Mouse (Mus musculus): ENCODE results near the gene Ppp4r1. TPM values are rescaled to one million over a fixed set of nuclear protein-coding genes. Genes with fewer than 3 reads are reported as not detected.

The Ppp4r1 gene
- polyA plus RNA-seq, 1 experiment from 2014 or later = 37.2 TPM

- Histone ChIP-seq H3K27me3 (no peaks in the 10 kb centered on the region), H3K4me1 (peaks cover 11% of the 10 kb centered on the region; the same call in 1 of the 2 replicates), H3K4me2 (replicated peaks) (no peak overlapping the region), H3K36me3 (peaks cover 86% of the 10 kb centered on the region), H3K9me3 (replicated peaks) (no peaks in the 10 kb centered on the region), H3K9ac (no peak overlapping the region), H3K4me3 (replicated peaks) (no peak overlapping the region), H3K27ac (replicated peaks) (no peak overlapping the region)
- WGBS = 76% methylated on average over 3 of the region's 3 CpGs
- no peak for ATAC-seq (ENCODE audit: insufficient number of reproducible peaks, low FRiP score, low TSS enrichment, low read depth)
Measured at GRCm38 (mm10) chr17:65836746-65837145, 54.4 kb downstream of the Ppp4r1 start.

GRCm38 (mm10) chr17:65839541-65840256 is 57.3 kb downstream of the Ppp4r1 start:
- no peak overlapping the region for H3K4me2 ChIP-seq (replicated peaks)
- no peak overlapping the region for H3K4me3 ChIP-seq (replicated peaks)
- ATAC-seq (ENCODE audit: insufficient number of reproducible peaks, low FRiP score, low TSS enrichment, low read depth) = 0 out of 2 replicates have a peak, but pooled peaks have one; percentile 40
- H3K9ac ChIP-seq = no peak overlapping the region
- H3K36me3 ChIP-seq = peaks cover 84% of the 10 kb centered on the region
- H3K9me3 ChIP-seq (replicated peaks) = no peaks in the 10 kb centered on the region
- no peaks in the 10 kb centered on the region for H3K27me3 ChIP-seq
- H3K27ac ChIP-seq (replicated peaks) = peak overlapping the region; percentile 65
- H3K4me1 ChIP-seq = peaks cover 11% of the 10 kb centered on the region; the same call in 1 of the 2 replicates
- WGBS = 52% methylated on average over 7 of the region's 7 CpGs

GRCm38 (mm10) chr17:65842669-65843381 is 60.5 kb downstream of the Ppp4r1 start:
- no peak for ATAC-seq (ENCODE audit: insufficient number of reproducible peaks, low FRiP score, low TSS enrichment, low read depth)
- H3K27me3 ChIP-seq = no peaks in the 10 kb centered on the region
- peaks cover 71% of the 10 kb centered on the region for H3K36me3 ChIP-seq
- no peak overlapping the region for H3K27ac ChIP-seq (replicated peaks)
- H3K4me3 ChIP-seq (replicated peaks) = no peak overlapping the region
- 84% methylated on average over 10 of the region's 10 CpGs for WGBS
- H3K4me1 ChIP-seq = peaks cover 11% of the 10 kb centered on the region; the same call in 1 of the 2 replicates
- no peaks in the 10 kb centered on the region for H3K9me3 ChIP-seq (replicated peaks)
- H3K4me2 ChIP-seq (replicated peaks) = no peak overlapping the region
- no peak overlapping the region for H3K9ac ChIP-seq

DNA sequence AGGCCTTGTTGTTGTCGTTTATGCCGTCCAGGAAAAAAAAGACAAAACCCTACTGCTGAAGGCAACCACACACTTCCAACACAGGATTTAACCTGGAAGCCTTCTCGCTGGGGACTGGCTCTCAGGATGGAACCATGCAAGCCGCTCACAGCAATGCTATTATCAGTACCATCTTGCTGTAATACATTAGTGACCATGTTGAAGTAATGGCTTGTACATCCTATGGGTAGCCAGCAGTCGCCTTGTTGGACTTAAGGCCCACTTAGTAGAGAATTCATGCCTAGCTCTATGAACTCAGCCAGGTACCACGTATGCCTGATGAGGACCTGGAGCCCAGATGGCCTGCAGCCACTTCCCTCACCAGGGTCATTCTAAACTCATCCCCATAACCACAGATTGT is 63.0 kb downstream of the Ppp4r1 start:
- WGBS = 89% methylated on average over 6 of the region's 6 CpGs
- H3K4me3 ChIP-seq (replicated peaks) = no peak overlapping the region
- no peaks in the 10 kb centered on the region for H3K27me3 ChIP-seq
- H3K9ac ChIP-seq = no peak overlapping the region
- no peak for ATAC-seq (ENCODE audit: insufficient number of reproducible peaks, low FRiP score, low TSS enrichment, low read depth)
- no peak overlapping the region for H3K4me2 ChIP-seq (replicated peaks)
- H3K36me3 ChIP-seq = peaks cover 67% of the 10 kb centered on the region
- no peak overlapping the region for H3K27ac ChIP-seq (replicated peaks)
- H3K4me1 ChIP-seq = peaks cover 2% of the 10 kb centered on the region; the same call in 1 of the 2 replicates
- H3K9me3 ChIP-seq (replicated peaks) = no peaks in the 10 kb centered on the region

DNA sequence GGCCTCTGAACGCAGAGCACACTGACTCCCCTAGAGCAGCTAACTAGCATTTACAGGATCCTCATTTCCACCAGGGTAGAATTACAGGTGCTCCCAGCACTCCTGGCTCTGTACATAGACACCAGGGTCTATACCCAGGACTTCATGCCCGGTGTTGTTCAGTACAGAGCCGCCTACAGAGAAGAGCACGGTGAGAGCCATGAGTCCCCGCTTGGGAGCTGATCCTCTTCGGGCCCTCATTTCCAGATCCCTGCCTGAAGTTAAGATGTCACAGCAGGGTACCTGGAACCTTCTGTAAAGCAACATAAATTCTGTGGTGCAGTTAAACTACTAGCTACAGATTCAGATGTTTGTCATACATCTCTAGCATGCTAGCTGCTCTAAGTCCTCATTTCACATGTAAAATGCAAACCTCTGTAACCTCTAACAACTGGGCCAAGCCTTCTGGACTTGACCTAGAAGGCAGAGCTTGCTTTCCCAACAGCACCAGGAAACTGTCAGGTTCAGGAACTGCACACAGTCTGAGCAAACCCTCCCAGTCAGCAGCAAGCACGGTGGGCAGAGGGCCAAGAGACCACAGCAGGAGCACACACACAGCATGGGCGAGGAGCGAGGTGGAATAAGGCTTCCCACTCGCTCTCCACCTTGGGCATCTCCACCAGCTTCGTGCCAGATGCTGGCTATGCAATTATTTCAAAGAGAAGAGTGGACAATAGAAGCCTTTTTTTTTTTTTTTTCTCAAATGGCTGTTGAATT is 65.5 kb downstream of the Ppp4r1 start:
- WGBS = 77% methylated on average over 11 of the region's 11 CpGs
- Histone ChIP-seq H3K27ac (replicated peaks) (0 out of 2 replicates have a peak overlapping the region, but pooled peaks have one; percentile 17), H3K27me3 (no peaks in the 10 kb centered on the region), H3K36me3 (peaks cover 68% of the 10 kb centered on the region), H3K9me3 (replicated peaks) (no peaks in the 10 kb centered on the region), H3K4me3 (replicated peaks) (no peak overlapping the region), H3K4me1 (no peaks in the 10 kb centered on the region), H3K4me2 (replicated peaks) (no peak overlapping the region), H3K9ac (no peak overlapping the region)
- ATAC-seq (ENCODE audit: insufficient number of reproducible peaks, low FRiP score, low TSS enrichment, low read depth) = no peak

- no peaks in the 10 kb centered on the region for H3K4me1 ChIP-seq
- H3K4me3 ChIP-seq (replicated peaks) = no peak overlapping the region
- H3K27me3 ChIP-seq = no peaks in the 10 kb centered on the region
- H3K27ac ChIP-seq (replicated peaks) = no peak overlapping the region
- no peak overlapping the region for H3K4me2 ChIP-seq (replicated peaks)
- no peak overlapping the region for H3K9ac ChIP-seq
- peaks cover 74% of the 10 kb centered on the region for H3K36me3 ChIP-seq
- ATAC-seq (ENCODE audit: insufficient number of reproducible peaks, low FRiP score, low TSS enrichment, low read depth) = no peak
- H3K9me3 ChIP-seq (replicated peaks) = no peaks in the 10 kb centered on the region
- 91% methylated on average over 17 of the region's 17 CpGs for whole genome bisulfite sequencing
Measured at GRCm38 (mm10) chr17:65850487-65850886, 68.1 kb downstream of the Ppp4r1 start.

GRCm38 (mm10) chr17:65851749-65852148 is 69.4 kb downstream of the Ppp4r1 start:
- Histone ChIP-seq H3K4me2 (replicated peaks) (no peak overlapping the region), H3K27ac (replicated peaks) (no peak overlapping the region), H3K9ac (no peak overlapping the region), H3K27me3 (no peaks in the 10 kb centered on the region), H3K4me3 (replicated peaks) (no peak overlapping the region), H3K4me1 (no peaks in the 10 kb centered on the region), H3K9me3 (replicated peaks) (no peaks in the 10 kb centered on the region), H3K36me3 (peaks cover 81% of the 10 kb centered on the region)
- no peak for ATAC-seq (ENCODE audit: insufficient number of reproducible peaks, low FRiP score, low TSS enrichment, low read depth)
- WGBS = 90% methylated on average over 6 of the region's 6 CpGs

DNA sequence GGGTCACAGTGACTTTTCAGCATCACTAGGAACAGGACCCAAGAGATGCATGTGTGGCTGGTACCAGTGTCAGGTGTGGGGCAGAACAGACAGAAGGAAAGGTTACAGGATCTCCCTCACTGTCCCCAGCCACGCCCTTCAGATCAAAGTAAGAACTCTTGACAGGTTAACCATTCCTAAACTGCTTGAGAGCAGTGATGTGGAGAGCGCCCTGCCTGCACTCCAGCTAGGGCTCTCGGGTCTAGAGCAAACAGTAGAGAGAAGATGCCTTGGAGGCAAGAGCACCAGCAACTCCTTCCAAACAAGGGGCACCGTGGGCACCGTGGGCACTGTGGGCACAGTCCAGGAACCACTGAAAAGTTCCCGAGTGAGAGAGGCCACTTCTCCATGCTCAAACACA is 71.0 kb downstream of the Ppp4r1 start:
- Histone ChIP-seq H3K27me3 (no peaks in the 10 kb centered on the region), H3K9me3 (replicated peaks) (no peaks in the 10 kb centered on the region), H3K4me3 (replicated peaks) (no peak overlapping the region), H3K9ac (no peak overlapping the region), H3K36me3 (peaks cover 90% of the 10 kb centered on the region), H3K4me2 (replicated peaks) (no peak overlapping the region), H3K27ac (replicated peaks) (no peak overlapping the region), H3K4me1 (no peaks in the 10 kb centered on the region)
- 78% methylated on average over 6 of the region's 6 CpGs for WGBS
- ATAC-seq (ENCODE audit: insufficient number of reproducible peaks, low FRiP score, low TSS enrichment, low read depth) = no peak

DNA sequence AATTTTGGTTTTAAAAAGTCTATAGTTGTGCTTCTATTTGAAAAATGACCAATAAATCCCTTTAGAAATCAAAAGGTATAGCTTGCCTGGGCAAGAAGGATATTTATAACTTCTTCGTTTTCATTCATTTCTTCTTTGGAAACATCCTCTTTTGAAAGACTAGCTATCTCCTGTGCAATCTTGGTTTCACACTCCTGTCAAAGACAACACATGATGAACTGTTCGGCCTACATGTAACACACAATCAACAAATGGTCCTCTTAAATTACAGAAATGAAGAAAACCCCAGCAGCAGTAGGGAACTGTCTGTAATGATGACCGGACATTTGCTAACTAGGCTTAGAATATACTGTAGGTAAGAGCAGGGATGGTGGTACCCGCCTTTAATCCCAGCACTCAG is 71.6 kb downstream of the Ppp4r1 start:
- Histone ChIP-seq H3K9me3 (replicated peaks) (no peaks in the 10 kb centered on the region), H3K9ac (no peak overlapping the region), H3K4me1 (no peaks in the 10 kb centered on the region), H3K4me2 (replicated peaks) (no peak overlapping the region), H3K4me3 (replicated peaks) (no peak overlapping the region), H3K27me3 (no peaks in the 10 kb centered on the region), H3K36me3 (peaks cover 90% of the 10 kb centered on the region), H3K27ac (replicated peaks) (no peak overlapping the region)
- ATAC-seq (ENCODE audit: insufficient number of reproducible peaks, low FRiP score, low TSS enrichment, low read depth) = no peak
- 84% methylated on average over 4 of the region's 4 CpGs for WGBS

- H3K27me3 ChIP-seq = no peaks in the 10 kb centered on the region
- no peak overlapping the region for H3K27ac ChIP-seq (replicated peaks)
- H3K9me3 ChIP-seq (replicated peaks) = no peaks in the 10 kb centered on the region
- H3K4me2 ChIP-seq (replicated peaks) = no peak overlapping the region
- H3K4me3 ChIP-seq (replicated peaks) = no peak overlapping the region
- no peak for ATAC-seq (ENCODE audit: insufficient number of reproducible peaks, low FRiP score, low TSS enrichment, low read depth)
- peaks cover 73% of the 10 kb centered on the region for H3K36me3 ChIP-seq
- no peaks in the 10 kb centered on the region for H3K4me1 ChIP-seq
- WGBS = 79% methylated on average over 4 of the region's 4 CpGs
- H3K9ac ChIP-seq = no peak overlapping the region
Measured at GRCm38 (mm10) chr17:65857617-65858016, 75.2 kb downstream of the Ppp4r1 start.

GRCm38 (mm10) chr17:65862579-65862978 is 80.2 kb downstream of the Ppp4r1 start:
- ATAC-seq (ENCODE audit: insufficient number of reproducible peaks, low FRiP score, low TSS enrichment, low read depth) = no peak
- Histone ChIP-seq H3K4me1 (no peaks in the 10 kb centered on the region), H3K27ac (replicated peaks) (no peak overlapping the region), H3K9me3 (replicated peaks) (no peaks in the 10 kb centered on the region), H3K36me3 (peaks cover 58% of the 10 kb centered on the region), H3K4me3 (replicated peaks) (no peak overlapping the region), H3K4me2 (replicated peaks) (no peak overlapping the region), H3K27me3 (no peaks in the 10 kb centered on the region), H3K9ac (no peak overlapping the region)
- WGBS = 50% methylated on average over 4 of the region's 4 CpGs

Data from embryonic facial prominence, embryonic 15.5 days (tissue).